In the genomic region with DNA sequence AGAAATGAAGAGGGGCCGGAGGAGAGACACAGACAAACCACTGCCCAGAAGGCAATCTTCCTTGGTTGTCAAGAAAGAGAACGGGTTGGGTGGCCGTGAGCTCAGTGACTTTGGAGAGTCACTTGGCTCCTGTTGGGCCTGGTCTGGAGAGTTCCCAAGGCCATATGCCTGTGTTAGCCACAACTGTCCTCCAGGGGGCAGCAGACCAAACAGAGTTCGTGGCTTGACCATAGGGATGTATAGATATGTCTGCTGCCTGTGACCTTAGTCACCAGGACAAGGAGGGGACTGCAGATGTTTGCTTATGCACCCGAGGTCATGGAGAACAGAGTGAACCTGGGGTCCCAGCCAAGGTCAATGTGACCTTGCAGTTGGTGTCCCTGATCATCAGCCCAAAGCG, we compare ENCODE assay signal across 1 mouse cellular context.
TF ChIP-seq lines count a peak whose summit lies in the region.

No protein-coding gene starts in this region.

TF ChIP-seq in CH12.LX, 34 proteins besides CTCF, POLR2A, EP300 and RAD21 (continued from another document):
- TF ChIP-seq TCF12 (IDR thresholded peaks at IDR 0.05; ENCODE audit: low read depth, low read length): no peak
- no peak for TF ChIP-seq TBP (conservative IDR thresholded peaks at IDR 0.05; ENCODE audit: low read depth, low read length)
- no peak for TF ChIP-seq KAT2A (IDR thresholded peaks at IDR 0.05; ENCODE audit: insufficient replicate concordance, low read length)
- TF ChIP-seq MEF2A (IDR thresholded peaks at IDR 0.05; ENCODE audit: borderline replicate concordance, low read depth, low read length): no peak
- TF ChIP-seq SIN3A (IDR thresholded peaks at IDR 0.05; ENCODE audit: low read length): no peak
- no peak for TF ChIP-seq NELFE (IDR thresholded peaks at IDR 0.05; ENCODE audit: low read depth, low read length)
- no peak for TF ChIP-seq USF2 (conservative IDR thresholded peaks at IDR 0.05; ENCODE audit: low read depth, low read length)
- no peak for TF ChIP-seq RCOR1 (conservative IDR thresholded peaks at IDR 0.05; ENCODE audit: low read depth, low read length)
- TF ChIP-seq ELF1 (IDR thresholded peaks at IDR 0.05; ENCODE audit: low read depth, low read length): no peak
- TF ChIP-seq UBTF (IDR thresholded peaks at IDR 0.05; ENCODE audit: low read depth, low read length): no peak
- TF ChIP-seq USF1 (IDR thresholded peaks at IDR 0.05; ENCODE audit: low read depth, low read length): no peak
